Mouse (Mus musculus) hematopoietic stem cell, adult 5-6 weeks (primary cell): ENCODE data around the gene Mcidas. TPM values are rescaled to one million over a fixed set of nuclear protein-coding genes. Genes with fewer than 3 reads are reported as not detected.

Experiments used
- ATAC-seq, 2 experiments: fragments of 125-278 bp in 1 of 2; replicated peaks in 1 of 2; 2 replicates each; pipeline ENCODE4 v1.8.0; 2016 to 2017; ENCODE audit warnings: inconsistent platforms in 2 of 2, mild to moderate bottlenecking in 2 of 2, moderate number of reproducible peaks in 2 of 2, low read depth in 1 of 2, moderate TSS enrichment in 1 of 2; ENCODE audit not compliant: low FRiP score in 2 of 2, poor library complexity in 2 of 2, severe bottlenecking in 2 of 2, insufficient read depth in 1 of 2, low TSS enrichment in 1 of 2
- total RNA-seq: library from RNA; stranded (forward); fragments of 172-1452, 232-1000 nt; gene quantifications from 2 replicates; pipeline ENCODE4 v1.2.3, GENCODE M21; 2017

Gene Mcidas
- total RNA-seq, 1 experiment from 2014 or later: not detected

DNA sequence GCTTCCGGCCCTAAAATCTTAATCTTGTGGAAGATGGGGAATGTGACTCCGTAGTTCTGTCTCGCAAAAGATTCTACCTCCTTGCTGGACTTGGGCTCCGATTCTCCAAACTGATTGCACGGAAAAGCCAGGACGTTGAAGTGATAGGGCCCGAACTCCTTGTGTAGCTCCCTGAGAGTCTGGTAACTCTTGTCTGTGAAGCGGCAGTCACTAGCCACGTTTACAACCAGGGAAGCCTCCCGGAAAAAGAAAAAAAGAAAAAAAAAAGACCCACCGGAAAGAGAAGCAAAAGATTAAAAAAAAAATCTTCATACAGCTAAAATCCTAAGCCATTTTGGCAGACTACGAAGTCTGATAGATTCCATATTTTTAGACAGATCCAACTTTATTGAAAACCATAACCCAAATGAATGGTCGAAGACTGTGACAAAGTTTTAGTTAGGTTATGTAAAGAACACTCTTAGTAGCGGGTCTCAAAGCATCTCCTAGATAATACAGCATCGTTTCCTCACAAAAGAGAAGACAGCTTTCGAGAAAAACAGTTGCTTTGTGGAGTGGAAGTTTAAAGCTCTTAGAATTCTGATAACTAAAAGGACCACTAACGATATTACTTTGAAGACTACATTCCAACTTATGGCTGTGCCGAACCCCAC lies 51.9 kb downstream of the Mcidas start:
- no peak for ATAC-seq

DNA sequence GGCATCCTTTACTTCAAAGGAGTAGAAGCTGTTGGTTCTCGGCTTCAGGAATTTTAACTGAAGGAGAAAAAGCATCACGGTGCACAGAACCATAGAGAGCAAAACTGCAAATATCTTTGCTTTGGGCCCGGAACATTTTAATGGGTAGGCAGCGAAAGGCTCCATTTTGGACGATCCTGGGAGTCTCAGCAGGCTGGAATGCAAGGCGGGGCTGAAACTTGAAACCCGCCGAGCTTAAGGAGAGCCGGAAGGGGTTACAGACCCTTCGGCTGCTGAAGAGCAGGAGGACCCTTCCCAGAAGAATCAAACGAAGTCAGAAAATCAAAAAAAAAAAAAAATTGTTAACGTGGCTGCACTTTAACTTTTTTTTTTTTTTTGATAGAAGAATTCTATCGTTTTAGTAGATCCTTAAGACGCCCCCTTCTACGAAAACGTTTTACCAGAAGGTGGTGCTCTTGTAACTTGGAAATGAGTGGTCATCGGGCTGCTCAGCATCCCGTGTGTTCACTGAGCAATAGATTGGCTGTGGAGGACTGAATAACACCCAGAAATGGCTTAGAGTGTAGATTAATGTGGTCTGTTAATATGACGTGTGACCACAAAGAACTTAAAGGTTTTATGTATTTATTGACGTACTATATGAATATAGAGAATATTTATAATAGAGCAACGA lies 52.7 kb downstream of the Mcidas start, which contains the start of gene Gpx8:
TSS of gene Gpx8 (minus strand) at position 200 of the 673 bp plus-strand sequence.
- ATAC-seq: peak; percentile 65 to 71; a peak in 2 of 4 replicates

GRCm38 (mm10) chr13:113047018-113047417 lies 53.4 kb downstream of the Mcidas start:
- ATAC-seq: no peak

DNA sequence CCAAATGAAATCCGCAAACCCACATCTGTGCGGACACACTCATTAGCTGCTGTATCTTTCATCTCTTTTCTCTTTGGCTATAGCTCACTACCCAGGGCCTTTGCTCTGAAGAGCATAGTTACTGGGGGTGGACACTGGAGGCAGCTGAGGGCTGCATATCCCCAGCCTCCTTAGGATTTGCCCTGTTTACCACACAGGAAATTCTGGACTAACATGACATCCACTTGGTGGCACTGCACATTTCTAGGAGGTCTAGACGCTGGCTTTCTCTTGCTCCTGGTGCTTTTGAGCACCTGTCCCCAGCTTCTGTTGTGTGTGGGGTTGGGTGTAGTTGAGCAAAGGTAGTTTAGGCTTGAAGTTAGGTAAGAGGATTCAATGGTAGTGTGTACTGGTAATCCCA lies 54.0 kb downstream of the Mcidas start:
- no peak for ATAC-seq

Other genes with a start within 250 kb of the Mcidas start
- gene Plpp1, start 193.1 kb upstream of the Mcidas start, total RNA-seq: 0.63 and 3.2 TPM in 2 replicates
- 64.2 and 87.5 TPM in 2 replicates for gene Mtrex, start 66.4 kb upstream of the Mcidas start, total RNA-seq
- gene Dhx29, start 66.4 kb upstream of the Mcidas start, total RNA-seq: 17.0 and 24.0 TPM in 2 replicates
- 1.3 and 1.5 TPM in 2 replicates for gene Ccno, start 6.0 kb upstream of the Mcidas start, total RNA-seq
- not detected in 2 replicates for gene Cdc20b, start 41.3 kb downstream of the Mcidas start, total RNA-seq
- not detected in 2 replicates for gene Gpx8, start 52.6 kb downstream of the Mcidas start, total RNA-seq
- gene Gzma, start 107.1 kb downstream of the Mcidas start, total RNA-seq: 5.5 and 5.6 TPM in 2 replicates
- gene Esm1, start 215.8 kb downstream of the Mcidas start, total RNA-seq: 0.10 and 1.2 TPM in 2 replicates
- not detected in 2 replicates for gene Gzmk, start 232.1 kb downstream of the Mcidas start, total RNA-seq